Mouse (Mus musculus) bone marrow, adult 2 months (tissue): ENCODE data around the gene Olfr457. TPM values are rescaled to one million over a fixed set of nuclear protein-coding genes. Genes with fewer than 3 reads are reported as not detected.

ENCODE experiments used
- H3K27ac ChIP-seq: fragments of 200-500 bp; 2 replicates; pipeline ENCODE4 v1.5.1; 2012; ENCODE audit warnings: low read depth, mild to moderate bottlenecking, control low read depth, inconsistent platforms, low read length; ENCODE audit not compliant: control insufficient read depth, poor library complexity, insufficient read depth
- H3K4me1 ChIP-seq: fragments of 200-500 bp; 2 replicates; pipeline ENCODE4 v1.6.1; 2011; ENCODE audit warnings: low read length; ENCODE audit not compliant: control insufficient read depth, insufficient read depth
- H3K4me3 ChIP-seq: fragments of 200-500 bp; replicated peaks from 2 replicates; pipeline ENCODE3; 2011; ENCODE audit warnings: mild to moderate bottlenecking, low read depth, low read length, control low read depth; ENCODE audit not compliant: control insufficient read depth
- CTCF ChIP-seq: fragments of 200-500 bp; IDR thresholded peaks from 2 replicates; pipeline ENCODE4 v1.5.1; 2011; ENCODE audit warnings: low read length, control low read depth; ENCODE audit not compliant: control insufficient read depth, insufficient read depth
- POLR2A ChIP-seq: fragments of 200-500 bp; IDR thresholded peaks from 2 replicates; pipeline ENCODE4 v1.6.1; 2011; ENCODE audit warnings: low read depth, mild to moderate bottlenecking, control low read depth, low read length, borderline replicate concordance; ENCODE audit not compliant: control insufficient read depth
- WGBS: fragments of 180-500 bp; shearing (Covaris S2); methylation state at CpG from one replicate; pipeline ENCODE4 v1.1.7; 2018; 5-methylcytosine and 5-hydroxymethylcytosine counted together
- polyA plus RNA-seq: library from polyadenylated mRNA; stranded (reverse); fragments of >200 nt; gene quantifications from 2 replicates; pipeline ENCODE4 v1.2.4, GENCODE M21; 2011; ENCODE audit warnings: low replicate concordance; ENCODE audit not compliant: missing spikeins, insufficient read depth, insufficient read length

Gene Olfr457
- polyA plus RNA-seq, 1 experiment = not detected

DNA sequence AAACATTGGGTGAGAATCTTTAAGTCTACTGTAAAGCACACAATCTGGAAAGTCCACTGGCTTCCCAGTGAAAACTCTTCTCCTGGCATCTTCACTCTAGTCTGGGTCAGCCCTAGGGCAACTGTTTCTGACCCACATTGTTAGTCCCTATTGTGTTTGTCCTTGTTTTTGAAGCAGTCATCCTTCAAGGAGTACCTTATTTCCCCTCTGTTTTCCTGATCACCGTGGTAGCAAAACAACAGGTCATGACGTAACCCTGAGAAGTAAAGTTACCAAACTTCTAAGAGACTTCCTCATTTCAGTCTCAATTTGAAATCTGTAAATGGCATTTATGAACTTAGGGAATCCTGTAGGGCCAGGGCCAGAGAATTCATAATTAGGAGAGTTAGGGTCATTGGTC is 54.7 kb downstream of the Olfr457 start:
- Histone ChIP-seq H3K4me3 (no peak overlapping the region), H3K27ac (no peak overlapping the region), H3K4me1 (no peaks in the 10 kb centered on the region; the same call in 1 of the 2 replicates)
- no peak for TF ChIP-seq POLR2A
- TF ChIP-seq CTCF = no peak
- WGBS = 7% methylated on average over 2 of the region's 2 CpGs

DNA sequence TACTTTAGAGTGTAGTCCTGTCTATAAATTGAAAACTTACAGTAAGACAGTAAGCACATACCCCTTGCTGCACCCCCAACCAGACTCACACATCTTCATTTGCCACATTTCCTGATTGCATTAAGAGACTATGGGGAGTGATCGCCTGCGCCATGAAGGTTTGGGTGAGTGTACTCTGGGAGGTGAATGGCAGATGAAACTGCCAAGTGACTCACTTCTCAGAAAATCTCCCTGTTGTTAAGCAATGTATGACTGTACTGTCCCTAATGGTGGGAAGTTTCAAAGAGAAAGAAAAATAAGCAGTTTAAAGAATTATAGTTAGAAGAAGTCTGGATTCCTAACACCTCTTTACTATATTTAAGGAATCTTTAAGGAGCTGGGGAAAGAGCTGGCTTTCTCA is 56.7 kb downstream of the Olfr457 start:
- TF ChIP-seq POLR2A (no peak), CTCF (no peak)
- WGBS = 47% methylated on average over 2 of the region's 2 CpGs
- H3K27ac ChIP-seq = no peak overlapping the region
- no peak overlapping the region for H3K4me3 ChIP-seq
- H3K4me1 ChIP-seq = no peaks in the 10 kb centered on the region; the same call in 1 of the 2 replicates

Other genes starting within 250 kb of the Olfr457 start
- gene Gstk1, start 230.4 kb downstream of the Olfr457 start, polyA plus RNA-seq = 1.3 and 8.3 TPM in 2 replicates
- gene Tmem139, start 214.4 kb downstream of the Olfr457 start, polyA plus RNA-seq = not detected in 2 replicates
- gene Casp2, start 211.3 kb downstream of the Olfr457 start, polyA plus RNA-seq = 20.9 and 27.5 TPM in 2 replicates
- gene Clcn1, start 189.7 kb downstream of the Olfr457 start, polyA plus RNA-seq = 2.1 and 4.2 TPM in 2 replicates
- gene Fam131b, start 151.7 kb downstream of the Olfr457 start, polyA plus RNA-seq = 0.85 TPM in 1 of 2 replicates, not detected in the other
- gene Zyx, start 126.7 kb downstream of the Olfr457 start, polyA plus RNA-seq = 90.3 and 169 TPM in 2 replicates
- not detected in 2 replicates for gene Epha1, start 103.1 kb downstream of the Olfr457 start, polyA plus RNA-seq
- not detected in 2 replicates for gene Tas2r143, start 76.1 kb downstream of the Olfr457 start, polyA plus RNA-seq
- not detected in 2 replicates for gene Tas2r135, start 70.9 kb downstream of the Olfr457 start, polyA plus RNA-seq
- not detected in 2 replicates for gene Tas2r126, start 41.8 kb downstream of the Olfr457 start, polyA plus RNA-seq
- gene Olfr458, start 11.1 kb downstream of the Olfr457 start, polyA plus RNA-seq = not detected in 2 replicates
- not detected in 2 replicates for gene Olfr456, start 10.9 kb upstream of the Olfr457 start, polyA plus RNA-seq
- not detected in 2 replicates for gene Olfr455, start 71.3 kb upstream of the Olfr457 start, polyA plus RNA-seq
- not detected in 2 replicates for gene Tcaf3, start 121.4 kb upstream of the Olfr457 start, polyA plus RNA-seq
- 1.00 TPM in 1 of 2 replicates, not detected in the other for gene Tcaf2, start 168.9 kb upstream of the Olfr457 start, polyA plus RNA-seq
- 0.36 and 1.2 TPM in 2 replicates for gene Tcaf1, start 233.8 kb upstream of the Olfr457 start, polyA plus RNA-seq